Mouse (Mus musculus) thymus, adult 2 months (tissue): ENCODE measurements around the gene Ireb2.

Experiments used
- CTCF ChIP-seq: fragments of 200-500 bp; IDR thresholded peaks from 2 replicates; pipeline ENCODE4 v1.5.1; 2012; ENCODE audit warnings: mild to moderate bottlenecking, control low read depth, low read length, moderate library complexity, borderline replicate concordance; ENCODE audit not compliant: control insufficient read depth, poor library complexity, insufficient read depth; ENCODE audit errors: extremely low read depth
- POLR2A ChIP-seq: fragments of 200-500 bp; IDR thresholded peaks from 2 replicates; pipeline ENCODE4 v1.6.1; 2012; ENCODE audit warnings: mild to moderate bottlenecking, low read length, control low read depth, moderate library complexity; ENCODE audit not compliant: control insufficient read depth, poor library complexity, insufficient read depth; ENCODE audit errors: extremely low read depth

DNA sequence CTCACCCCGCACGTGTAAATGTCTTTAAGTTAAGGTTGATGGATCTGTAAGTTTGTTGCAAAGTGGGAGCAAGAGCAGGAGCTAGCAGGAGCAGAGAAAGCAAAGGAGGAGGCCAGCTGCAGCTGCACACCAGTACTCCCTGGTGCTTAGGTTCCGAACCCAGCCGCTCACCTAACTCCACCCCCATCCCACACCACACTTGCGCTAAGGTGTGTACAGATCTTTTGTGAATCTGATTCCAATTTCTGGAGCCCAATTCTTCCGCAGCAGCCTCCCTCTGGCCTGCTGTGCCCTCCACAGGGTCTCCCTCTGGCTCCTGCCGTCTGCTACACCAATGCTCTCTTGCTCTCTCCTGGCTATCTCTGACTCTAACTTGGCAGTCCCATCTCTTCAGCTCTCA is 25.8 kb upstream of the Ireb2 start:
- TF ChIP-seq CTCF = no peak
- TF ChIP-seq POLR2A = no peak
